Mouse (Mus musculus) C2C12 (cell line): ENCODE results near the gene Minos1.

Source experiments
- CEBPB ChIP-seq: IDR thresholded peaks from one replicate; pipeline ENCODE4 v1.6.1; 2011; ENCODE audit warnings: low read depth, mild to moderate bottlenecking, control low read depth, moderate library complexity
- CTCF ChIP-seq: IDR thresholded peaks from one replicate; pipeline ENCODE4 v1.5.1; 2011; ENCODE audit not compliant: control insufficient read depth, insufficient read depth, insufficient read length
- FOSL1 ChIP-seq: IDR thresholded peaks from one replicate; pipeline ENCODE4 v1.8.0; 2011; ENCODE audit warnings: mild to moderate bottlenecking, low read length; ENCODE audit not compliant: poor library complexity, insufficient read depth, severe bottlenecking
- MYOD1 ChIP-seq: IDR thresholded peaks from one replicate; pipeline ENCODE4 v1.6.1; 2011; ENCODE audit warnings: low read depth; ENCODE audit not compliant: control insufficient read depth, insufficient read length
- MYOG ChIP-seq: IDR thresholded peaks from one replicate; pipeline ENCODE4 v1.6.1; 2011; ENCODE audit not compliant: control insufficient read depth, insufficient read length; ENCODE audit errors: extremely low read depth
- USF1 ChIP-seq: IDR thresholded peaks from one replicate; pipeline ENCODE4 v1.6.1; 2011; ENCODE audit warnings: low read depth, mild to moderate bottlenecking, control low read depth, moderate library complexity

- TF ChIP-seq CTCF, result no peak
- TF ChIP-seq CEBPB, result no peak
- TF ChIP-seq USF1, result no peak
- no peak for TF ChIP-seq MYOG
- TF ChIP-seq FOSL1, result no peak
- TF ChIP-seq MYOD1, result no peak
Measured at GRCm38 (mm10) chr4:139093196-139093530, 37.8 kb downstream of the Minos1 start.
